Mouse (Mus musculus): Measurements from ENCODE around the gene Sirt4.

DNA sequence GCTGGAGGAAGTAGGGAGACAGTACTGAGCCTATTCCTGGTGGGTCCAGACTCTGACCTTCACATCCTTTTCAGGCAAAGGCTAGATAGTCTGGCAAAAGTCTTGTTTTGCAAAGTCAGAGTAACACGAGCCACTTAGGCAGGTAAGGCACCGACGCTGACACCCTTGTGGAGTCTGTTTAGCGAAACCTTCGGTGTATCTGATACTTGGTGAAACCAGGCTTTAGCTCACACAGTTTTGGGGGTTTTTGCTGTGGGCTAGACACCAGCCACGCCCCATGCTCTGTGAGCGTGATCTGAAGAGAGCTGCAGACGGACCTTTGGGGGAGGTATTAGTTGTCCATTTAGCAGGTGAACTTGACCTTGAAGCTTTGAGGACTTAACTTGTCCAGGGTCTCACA is 51.3 kb downstream of the Sirt4 start:
- TF ChIP-seq EP300 (IDR thresholded peaks at IDR 0.05; ENCODE audit: low read depth) = no peak
- TF ChIP-seq CTCF (IDR thresholded peaks at IDR 0.05; ENCODE audit: low read depth) = no peak
